7 mouse cellular contexts compared by ENCODE assay signal in genomic region chr2:25421896-25422295, GRCm38 (mm10). TPM values are rescaled to one million over a fixed set of nuclear protein-coding genes. Genes with fewer than 3 reads are reported as not detected.
DNase-seq lines count a peak whose midpoint lies in the region; ATAC-seq and TF ChIP-seq lines count a peak whose summit lies in the region.

No protein-coding gene starts in this region.

- ATAC-seq in liver, embryonic 12.5 days = no peak; the same call in 1 of the 2 replicates
- ATAC-seq in megakaryocyte progenitor cell, adult 5-6 weeks (replicated peaks; ENCODE audit: poor library complexity) = peak; percentile 29

- no peaks in the 10 kb centered on the region for H3K9me3 ChIP-seq in liver, embryonic 12.5 days (replicated peaks)

- no peaks in the 10 kb centered on the region for H3K36me3 ChIP-seq in liver, adult 2 months (ENCODE audit: control insufficient read depth, insufficient read depth, low read length)
- H3K36me3 ChIP-seq in liver, embryonic 12.5 days = no peaks in the 10 kb centered on the region

- no peak for TF ChIP-seq POLR2A in liver, adult 2 months (IDR thresholded peaks at IDR 0.05; ENCODE audit: extremely low read depth, insufficient read depth, low read length)
- TF ChIP-seq POLR2A in cortical plate, adult 2 months (IDR thresholded peaks at IDR 0.05; ENCODE audit: extremely low read depth, insufficient read depth, low read length) = no peak

- TF ChIP-seq CTCF in liver, adult 2 months (IDR thresholded peaks at IDR 0.05; ENCODE audit: low read depth, low read length) = peak; percentile 71
- TF ChIP-seq CTCF in cortical plate, adult 2 months (IDR thresholded peaks at IDR 0.05; ENCODE audit: extremely low read depth, insufficient read depth, low read length) = peak; percentile 56

- H3K4me3 ChIP-seq in liver, adult 2 months (ENCODE audit: insufficient read depth, low read depth, low read length) = no peak overlapping the region
- H3K4me3 ChIP-seq in liver, embryonic 12.5 days = no peak overlapping the region
- H3K4me3 ChIP-seq in cortical plate, adult 2 months (ENCODE audit: insufficient read depth, low read length) = no peak overlapping the region

- H3K4me1 ChIP-seq in liver, adult 2 months (ENCODE audit: control insufficient read depth, insufficient read depth, low read length) = no peaks in the 10 kb centered on the region
- H3K4me1 ChIP-seq in liver, embryonic 12.5 days = peaks cover 19% of the 10 kb centered on the region
- H3K4me1 ChIP-seq in cortical plate, adult 2 months (ENCODE audit: control insufficient read depth, insufficient read depth, low read length) = no peaks in the 10 kb centered on the region

- DNase-seq in liver, adult 2 months (ENCODE audit: extremely low read depth, low read depth, low spot score) = peak; percentile 49
- DNase-seq in WW6 (ENCODE audit: low read depth, low spot score) = peak; percentile 59
- DNase-seq in induced T-regulatory cell, adult 2 months (ENCODE audit: low read depth) = peak; percentile 88
- peak; percentile 50 to 54 for DNase-seq in thymus, postnatal 36 days

- H3K4me2 ChIP-seq in liver, embryonic 12.5 days = no peak overlapping the region

- no peaks in the 10 kb centered on the region for H3K27me3 ChIP-seq in liver, adult 2 months (ENCODE audit: control insufficient read depth, insufficient read depth, low read length)
- peaks cover 50% of the 10 kb centered on the region for H3K27me3 ChIP-seq in liver, embryonic 12.5 days (replicated peaks)

- H3K79me2 ChIP-seq in liver, adult 2 months (ENCODE audit: control insufficient read depth, insufficient read depth, low read length) = no peaks in the 10 kb centered on the region

- H3K27ac ChIP-seq in liver, adult 2 months (replicated peaks; ENCODE audit: insufficient read depth, low read depth, low read length) = no peak overlapping the region
- no peak overlapping the region for H3K27ac ChIP-seq in liver, embryonic 12.5 days
- no peak overlapping the region for H3K27ac ChIP-seq in cortical plate, adult 2 months (ENCODE audit: insufficient read depth, low read length)

- H3K9ac ChIP-seq in liver, adult 2 months (ENCODE audit: low read depth, low read length) = no peak overlapping the region
- H3K9ac ChIP-seq in liver, embryonic 12.5 days = no peak overlapping the region

- 27% methylated on average over 3 of the region's 3 CpGs for WGBS in liver, adult 2 months
- WGBS in liver, embryonic 12.5 days (ENCODE audit: insufficient replicate concordance) = 17% methylated on average over 3 of the region's 3 CpGs

RNA-seq across cellular contexts. Expression of gene Fut7, which starts 1.2 kb away (rescaled TPM):
- 0.13 TPM in 1 of 2 replicates, not detected in the other for total RNA-seq in liver, adult 2 months (2014; rRNA removed)
- 0.07 and 0.21 TPM in 2 replicates for polyA plus RNA-seq in liver, adult 2 months (2012; rRNA removed)
- 0.31 and 0.54 TPM in 2 replicates for polyA plus RNA-seq in liver, embryonic 12.5 days (2016; fragmentation: Nextera tagmentation; extraction: Ambion mirVana)
- 0.38 and 0.48 TPM in 2 replicates for polyA plus RNA-seq in cortical plate, adult 2 months (2012; rRNA removed)
- total RNA-seq in megakaryocyte progenitor cell, adult 5-6 weeks (2015) = 11.1 and 12.5 TPM in 2 replicates
- 21.4 and 24.2 TPM in 2 replicates for total RNA-seq in megakaryocyte progenitor cell, adult 5-6 weeks (2017)

RNA-seq across cellular contexts. Expression of gene Abca2, which starts 6.6 kb away (rescaled TPM):
- 11.1 and 13.4 TPM in 2 replicates for total RNA-seq in liver, adult 2 months (2014; rRNA removed)
- 40.9 and 48.7 TPM in 2 replicates for polyA plus RNA-seq in liver, adult 2 months (2012; rRNA removed)
- polyA plus RNA-seq in liver, embryonic 12.5 days (2016; fragmentation: Nextera tagmentation; extraction: Ambion mirVana) = 2.8 and 3.1 TPM in 2 replicates
- polyA plus RNA-seq in cortical plate, adult 2 months (2012; rRNA removed) = 105 and 109 TPM in 2 replicates
- total RNA-seq in megakaryocyte progenitor cell, adult 5-6 weeks (2015) = 66.7 and 70.5 TPM in 2 replicates
- total RNA-seq in megakaryocyte progenitor cell, adult 5-6 weeks (2017) = 26.9 and 29.5 TPM in 2 replicates

RNA-seq across cellular contexts. Expression of gene Npdc1, which starts 22.7 kb away (rescaled TPM):
- 1.7 and 3.6 TPM in 2 replicates for total RNA-seq in liver, adult 2 months (2014; rRNA removed)
- polyA plus RNA-seq in liver, adult 2 months (2012; rRNA removed) = 8.4 and 8.9 TPM in 2 replicates
- 5.3 and 5.6 TPM in 2 replicates for polyA plus RNA-seq in liver, embryonic 12.5 days (2016; fragmentation: Nextera tagmentation; extraction: Ambion mirVana)
- 435 and 468 TPM in 2 replicates for polyA plus RNA-seq in cortical plate, adult 2 months (2012; rRNA removed)
- total RNA-seq in megakaryocyte progenitor cell, adult 5-6 weeks (2015) = 1.5 TPM in 1 of 2 replicates, not detected in the other
- 0.27 TPM in 1 of 2 replicates, not detected in the other for total RNA-seq in megakaryocyte progenitor cell, adult 5-6 weeks (2017)

RNA-seq across cellular contexts. Expression of gene Entpd2, which starts 26.2 kb away (rescaled TPM):
- 0.87 and 0.92 TPM in 2 replicates for total RNA-seq in liver, adult 2 months (2014; rRNA removed)
- polyA plus RNA-seq in liver, adult 2 months (2012; rRNA removed) = 5.6 and 9.7 TPM in 2 replicates
- 0.13 and 0.19 TPM in 2 replicates for polyA plus RNA-seq in liver, embryonic 12.5 days (2016; fragmentation: Nextera tagmentation; extraction: Ambion mirVana)
- 15.8 and 19.0 TPM in 2 replicates for polyA plus RNA-seq in cortical plate, adult 2 months (2012; rRNA removed)
- not detected in 2 replicates for total RNA-seq in megakaryocyte progenitor cell, adult 5-6 weeks (2015)
- total RNA-seq in megakaryocyte progenitor cell, adult 5-6 weeks (2017) = not detected in 2 replicates

RNA-seq across cellular contexts. Expression of gene Clic3, which starts 34.7 kb away (rescaled TPM):
- total RNA-seq in liver, adult 2 months (2014; rRNA removed) = 0.18 and 0.54 TPM in 2 replicates
- polyA plus RNA-seq in liver, adult 2 months (2012; rRNA removed) = 6.2 and 9.2 TPM in 2 replicates
- 0.45 and 0.68 TPM in 2 replicates for polyA plus RNA-seq in liver, embryonic 12.5 days (2016; fragmentation: Nextera tagmentation; extraction: Ambion mirVana)
- polyA plus RNA-seq in cortical plate, adult 2 months (2012; rRNA removed) = 0.72 and 0.79 TPM in 2 replicates
- total RNA-seq in megakaryocyte progenitor cell, adult 5-6 weeks (2015) = not detected in 2 replicates
- total RNA-seq in megakaryocyte progenitor cell, adult 5-6 weeks (2017) = 0.27 TPM in 1 of 2 replicates, not detected in the other

Comparison
In these comparisons a context has a peak if more than half of its experiments do, and no peak if none do; other contexts are left out.
1. RNA of gene Abca2, which starts 6.6 kb away (polyA plus RNA-seq): 105 to 109 TPM in cortical plate, adult 2 months and 40.9 to 48.7 TPM in liver, adult 2 months; 2.8 to 3.1 TPM in liver, embryonic 12.5 days; every median in the first group is over 10 times any median in the second.
2. RNA of gene Npdc1, which starts 22.7 kb away (polyA plus RNA-seq): 435 to 468 TPM in cortical plate, adult 2 months; 8.4 to 8.9 TPM in liver, adult 2 months and 5.3 to 5.6 TPM in liver, embryonic 12.5 days; every median in the first group is over 10 times any median in the second.
3. Peak in every context shown above with its lines, with median percentiles within 50 percentile points of each other: DNase-seq.